Mouse (Mus musculus) limb, embryonic 14.5 days (tissue): ENCODE results near the gene Nccrp1. TPM values are rescaled to one million over a fixed set of nuclear protein-coding genes. Genes with fewer than 3 reads are reported as not detected.
"Not testable (repeated sequence)": the region's sequence is repeated elsewhere in the genome, so short reads cannot be mapped to it uniquely, and the experiment has no call there.

Experiments
- ATAC-seq: fragments of 200-750 bp; cut with Nextera tagmentation; 2 replicates; pipeline ENCODE4 v1.8.0; 2017; ENCODE audit warnings: low read depth, moderate number of reproducible peaks, moderate TSS enrichment; ENCODE audit not compliant: low FRiP score
- DNase-seq: peaks from one replicate; pipeline ENCODE4 v3.0.0-alpha.2; 2015; ENCODE audit warnings: low spot score
- H3K27ac ChIP-seq: fragments of 300-500 bp; sonication (generic); replicated peaks from 2 replicates; pipeline ENCODE4 v1.5.1; 2014; ENCODE audit warnings: low read depth, mild to moderate bottlenecking, low read length, moderate library complexity, mixed read lengths
- H3K27me3 ChIP-seq: fragments of 300-500 bp; sonication (generic); 2 replicates; pipeline ENCODE4 v1.6.1; 2014; ENCODE audit warnings: low read length, mixed read lengths; ENCODE audit not compliant: control insufficient read depth, insufficient read depth
- H3K36me3 ChIP-seq: fragments of 300-500 bp; sonication (generic); 2 replicates; pipeline ENCODE4 v1.6.1; 2014; ENCODE audit warnings: mild to moderate bottlenecking, low read length, moderate library complexity, mixed read lengths; ENCODE audit not compliant: control insufficient read depth, insufficient read depth
- H3K4me1 ChIP-seq: fragments of 300-500 bp; sonication (generic); 2 replicates; pipeline ENCODE4 v1.6.1; 2014; ENCODE audit warnings: antibody characterized with exemption, low read length, mixed read lengths; ENCODE audit not compliant: control insufficient read depth, insufficient read depth
- H3K4me2 ChIP-seq: fragments of 300-500 bp; sonication (generic); replicated peaks from 2 replicates; pipeline ENCODE4 v1.6.1; 2014; ENCODE audit warnings: low read depth, mild to moderate bottlenecking, low read length, moderate library complexity; ENCODE audit not compliant: severe bottlenecking
- H3K4me3 ChIP-seq: fragments of 300-500 bp; sonication (generic); replicated peaks from 2 replicates; pipeline ENCODE4 v1.5.1; 2014; ENCODE audit warnings: low read length
- H3K9ac ChIP-seq: fragments of 300-500 bp; sonication (generic); 2 replicates; pipeline ENCODE4 v1.6.1; 2014; ENCODE audit warnings: mild to moderate bottlenecking, low read depth, low read length, moderate library complexity; ENCODE audit not compliant: severe bottlenecking
- H3K9me3 ChIP-seq: fragments of 300-500 bp; sonication (generic); 2 replicates; pipeline ENCODE4 v1.6.1; 2016; ENCODE audit warnings: low read length; ENCODE audit not compliant: control insufficient read depth
- POLR2A ChIP-seq: fragments of 200-500 bp; IDR thresholded peaks from 2 replicates; pipeline ENCODE4 v1.8.0; 2012; ENCODE audit warnings: inconsistent platforms, mild to moderate bottlenecking, moderate library complexity, borderline replicate concordance; ENCODE audit not compliant: insufficient read depth, insufficient read length; ENCODE audit errors: extremely low read depth
- WGBS: fragments of 180-500 bp; shearing (Covaris S2); extraction: QIAGEN DNeasy Blood & Tissue Kit; methylation state at CpG from one replicate; pipeline ENCODE4 v1.1.7; 2014; 5-methylcytosine and 5-hydroxymethylcytosine counted together
- polyA plus RNA-seq, 2 experiments: library from polyadenylated mRNA; depleted of rRNA in 1 of 2; stranded (reverse) in 1 of 2; unstranded in 1 of 2; fragments of >200 nt; fragmentation: Nextera tagmentation in 1 of 2; extraction: Ambion mirVana in 1 of 2; gene quantifications; 2 replicates each; pipeline versions ENCODE4 v1.2.1 to v1.2.3; 2012 to 2014

The Nccrp1 gene
- polyA plus RNA-seq, 2 experiments: not detected

DNA sequence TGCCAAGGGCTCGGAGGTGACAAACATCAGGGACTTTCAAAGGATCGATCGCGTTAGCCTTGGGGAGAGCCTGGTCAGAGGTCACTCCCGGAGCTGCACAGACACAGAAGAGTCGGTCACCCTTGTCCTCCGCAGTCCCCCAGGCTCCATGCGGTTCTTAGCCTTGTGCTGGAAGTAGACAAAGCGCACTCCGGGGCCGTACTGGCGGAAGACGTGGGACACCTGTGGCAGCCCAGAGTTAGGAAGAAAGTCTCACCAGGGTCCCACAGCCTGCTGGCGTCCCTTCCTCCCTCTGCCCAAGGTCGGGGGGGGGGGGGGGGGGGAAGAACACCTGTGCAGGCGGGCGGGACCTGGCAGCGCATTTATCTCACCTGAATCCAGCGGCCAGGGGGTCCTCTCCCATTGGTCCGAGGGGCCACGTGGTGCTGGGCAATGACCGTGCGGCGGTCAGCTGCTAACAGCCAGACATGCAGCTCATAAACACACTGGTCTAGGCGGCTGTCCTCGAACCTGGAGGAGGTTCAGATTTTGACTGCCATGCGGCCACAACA, 2.9 kb downstream of the Nccrp1 start:
- TF ChIP-seq POLR2A: no peak
- Histone ChIP-seq H3K36me3 (no peaks in the 10 kb centered on the region), H3K4me1 (peaks cover 5% of the 10 kb centered on the region), H3K4me2 (no peak overlapping the region), H3K9me3 (no peaks in the 10 kb centered on the region), H3K27me3 (peaks cover 47% of the 10 kb centered on the region), H3K4me3 (no peak overlapping the region), H3K9ac (no peak overlapping the region), H3K27ac (no peak overlapping the region)
- ATAC-seq (no peak), DNase-seq (no peak)
- WGBS: 5% methylated on average over 23 of the region's 27 CpGs

- Histone ChIP-seq H3K9me3 (no peaks in the 10 kb centered on the region), H3K4me3 (no peak within 1 kb of the TSS), H3K27ac (no peak within 1 kb of the TSS), H3K4me1 (no peaks in the 10 kb centered on the region), H3K4me2 (no peak within 1 kb of the TSS), H3K9ac (no peak within 1 kb of the TSS), H3K36me3 (no peaks in the 10 kb centered on the region), H3K27me3 (peaks cover 19% of the 10 kb centered on the region)
- no peak for DNase-seq
- TF ChIP-seq POLR2A: no peak
- 66% methylated on average over 4 of the region's 4 CpGs for WGBS
- ATAC-seq: no peak
Observed at GRCm38 (mm10) chr7:28540526-28540925, 6.5 kb downstream of the Nccrp1 start, which contains the start of gene Sycn. Sycn (plus strand) TSS chr7:28540885.

DNA sequence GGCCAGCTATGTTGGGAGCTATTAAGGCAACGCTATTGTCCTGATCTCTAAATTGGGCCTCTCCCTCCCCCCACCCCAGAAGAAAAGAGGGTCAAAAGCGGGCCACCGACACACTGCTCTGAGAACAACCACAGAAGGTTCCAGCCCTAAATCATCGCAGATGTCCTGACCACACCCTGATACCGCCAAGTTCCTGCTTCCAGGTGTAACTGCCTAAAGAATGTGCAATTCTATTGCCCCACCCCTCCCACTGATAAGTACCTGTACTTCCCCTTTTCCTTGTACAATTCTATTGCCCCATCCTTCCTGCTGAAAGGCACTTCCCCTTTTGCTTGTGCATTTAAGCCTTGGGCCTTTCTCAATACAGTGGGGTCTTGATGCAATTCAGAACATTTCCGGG, 8.2 kb downstream of the Nccrp1 start:
- not testable (repeated sequence) for H3K9ac ChIP-seq, H3K4me3 ChIP-seq, DNase-seq, H3K9me3 ChIP-seq, H3K27ac ChIP-seq, ATAC-seq, H3K27me3 ChIP-seq, H3K36me3 ChIP-seq, H3K4me1 ChIP-seq, H3K4me2 ChIP-seq
- 87% methylated on average over 6 of the region's 6 CpGs for WGBS

DNA sequence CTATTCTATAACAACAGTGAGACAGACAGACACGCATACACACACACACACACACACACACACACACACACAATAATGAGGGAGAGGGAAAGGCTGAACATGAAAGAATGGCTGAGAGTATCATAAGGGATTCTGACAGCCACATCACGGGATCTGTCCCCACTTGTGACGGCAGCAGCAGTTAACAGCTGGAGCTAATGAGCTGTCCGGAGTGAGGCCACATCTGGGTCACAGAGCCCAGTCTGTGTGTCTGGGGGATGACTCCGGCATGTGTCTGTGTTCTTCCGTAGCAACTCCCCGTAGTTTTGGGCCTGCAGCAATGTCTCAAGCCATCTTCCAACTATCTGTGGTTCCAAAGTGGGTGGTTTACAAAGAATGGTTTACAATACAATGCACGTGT, 15.0 kb downstream of the Nccrp1 start:
- DNase-seq: no peak
- no peaks in the 10 kb centered on the region for H3K4me1 ChIP-seq
- no peak overlapping the region for H3K4me3 ChIP-seq
- H3K27me3 ChIP-seq: no peaks in the 10 kb centered on the region
- WGBS: 51% methylated on average over 8 of the region's 8 CpGs
- no peak overlapping the region for H3K27ac ChIP-seq
- no peak overlapping the region for H3K9ac ChIP-seq
- ATAC-seq: no peak
- no peaks in the 10 kb centered on the region for H3K36me3 ChIP-seq
- no peak for TF ChIP-seq POLR2A
- H3K9me3 ChIP-seq: no peaks in the 10 kb centered on the region
- no peak overlapping the region for H3K4me2 ChIP-seq

DNA sequence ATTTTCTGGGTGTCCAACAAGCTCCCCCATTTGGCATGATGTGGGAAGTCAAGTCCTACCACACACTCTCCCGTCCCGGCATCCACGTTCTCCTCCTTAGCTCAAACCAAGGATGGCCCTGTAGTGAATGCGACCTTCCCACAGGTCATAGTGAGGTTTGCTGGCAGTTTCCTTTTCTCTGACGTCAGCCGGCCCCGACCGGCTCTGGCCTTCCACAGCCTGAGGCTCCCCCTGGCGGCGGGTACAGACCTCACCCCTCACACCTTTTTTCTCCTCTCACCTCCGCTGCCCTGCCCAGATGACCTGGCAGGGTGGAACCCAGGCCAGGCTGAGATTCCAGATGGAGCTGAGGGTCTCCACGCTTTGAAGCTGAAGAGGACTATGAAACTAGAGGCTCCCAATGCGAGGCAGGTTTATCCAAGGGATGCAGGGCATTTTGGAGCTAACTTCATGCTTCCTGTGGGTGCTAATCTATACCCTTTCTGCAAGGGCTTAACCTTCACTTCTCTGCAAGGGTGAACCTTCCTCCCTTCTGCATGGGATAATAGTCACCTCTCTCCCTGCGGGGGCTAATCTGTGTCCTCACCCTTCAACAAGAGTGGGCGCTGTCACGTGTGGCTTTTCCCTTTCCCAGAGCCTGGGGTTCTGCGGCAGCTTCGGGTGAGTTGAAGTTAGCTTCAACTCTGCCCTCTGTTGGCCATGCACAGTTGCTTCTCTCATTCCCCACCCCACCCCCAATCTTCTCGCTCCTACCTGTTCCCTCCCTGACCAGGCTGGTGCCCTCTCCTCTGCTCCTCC, 18.9 kb downstream of the Nccrp1 start:
- no peak overlapping the region for H3K9ac ChIP-seq
- no peaks in the 10 kb centered on the region for H3K36me3 ChIP-seq
- H3K27ac ChIP-seq: no peak overlapping the region
- H3K4me3 ChIP-seq: no peak overlapping the region
- no peak for TF ChIP-seq POLR2A
- no peaks in the 10 kb centered on the region for H3K4me1 ChIP-seq
- whole genome bisulfite sequencing: 7% methylated on average over 19 of the region's 19 CpGs
- no peaks in the 10 kb centered on the region for H3K27me3 ChIP-seq
- ATAC-seq (no peak; the same call in 1 of the 2 replicates), DNase-seq (peak; percentile 44)
- H3K4me2 ChIP-seq: peak overlapping the region; percentile 10; the same call in 1 of the 2 replicates
- no peaks in the 10 kb centered on the region for H3K9me3 ChIP-seq

- not testable (repeated sequence) for H3K9me3 ChIP-seq, H3K27ac ChIP-seq, H3K27me3 ChIP-seq, DNase-seq, H3K36me3 ChIP-seq, ATAC-seq, H3K4me2 ChIP-seq, H3K4me3 ChIP-seq, H3K9ac ChIP-seq, H3K4me1 ChIP-seq
- WGBS: 72% methylated on average over 5 of the region's 6 CpGs
Observed at GRCm38 (mm10) chr7:28522536-28522935, 24.5 kb downstream of the Nccrp1 start, which contains the start of gene Ifnl3. Ifnl3 (plus strand) TSS chr7:28522836.
